ENCODE assay signal across 15 mouse cellular contexts in the genomic region with DNA sequence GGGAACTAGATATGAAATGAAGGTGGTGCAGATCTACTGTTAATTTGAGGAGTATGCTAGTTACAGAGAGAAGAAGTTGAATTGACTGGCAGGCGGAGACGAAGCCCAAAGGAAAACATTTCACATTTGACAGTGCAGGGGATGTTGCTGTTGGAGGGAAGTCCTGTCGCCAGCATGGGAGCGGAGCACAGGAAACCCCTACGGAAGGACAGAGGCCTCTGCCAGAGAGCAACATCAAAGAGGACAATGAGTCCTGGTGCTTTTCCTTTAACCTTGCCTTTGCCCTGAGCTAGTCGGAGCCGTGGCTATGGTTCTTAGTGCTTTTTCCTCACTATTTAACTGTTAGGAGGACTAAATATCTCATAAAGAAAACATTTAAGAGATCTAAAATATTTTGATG. TPM values are rescaled to one million over a fixed set of nuclear protein-coding genes. Genes with fewer than 3 reads are reported as not detected.
DNase-seq lines count a peak whose midpoint lies in the region; ATAC-seq and TF ChIP-seq lines count a peak whose summit lies in the region.
"Had no signal": no experiment of that assay in that cellular context is flagged by ENCODE, and none has a peak within 500 bp of the region (broad histone marks: within the 10 kb centered on the region; RNA-seq: fewer than 3 reads in every experiment).

No protein-coding gene starts in this region.

- H3K27ac ChIP-seq in heart, embryonic 11.5 days (ENCODE audit: low read depth, low read length) = no peak overlapping the region
- H3K27ac ChIP-seq in lung, embryonic 14.5 days (ENCODE audit: low read depth) = no peak overlapping the region
- no peak overlapping the region for H3K27ac ChIP-seq in midbrain, embryonic 13.5 days
- H3K27ac ChIP-seq: heart, embryonic 15.5 days; limb, embryonic 15.5 days had no signal

- TF ChIP-seq CTCF in lung, embryonic 14.5 days (IDR thresholded peaks at IDR 0.05; ENCODE audit: low read depth) = no peak

- H3K4me3 ChIP-seq in heart, embryonic 11.5 days (ENCODE audit: low read depth, low read length) = no peak overlapping the region
- H3K4me3 ChIP-seq in lung, embryonic 14.5 days (ENCODE audit: low read depth, low read length) = no peak overlapping the region
- H3K4me3 ChIP-seq in midbrain, embryonic 13.5 days (replicated peaks) = no peak overlapping the region
- H3K4me3 ChIP-seq: heart, embryonic 15.5 days; limb, embryonic 15.5 days; myocyte had no signal

- no peak for ATAC-seq in heart, embryonic 11.5 days (replicated peaks; ENCODE audit: insufficient number of reproducible peaks, low FRiP score, low TSS enrichment)
- no peak for ATAC-seq in lung, embryonic 14.5 days (ENCODE audit: insufficient read depth)
- no peak for ATAC-seq in midbrain, embryonic 13.5 days

- no peaks in the 10 kb centered on the region for H3K36me3 ChIP-seq in heart, embryonic 11.5 days (ENCODE audit: control insufficient read depth, insufficient read depth, low read length)
- no peaks in the 10 kb centered on the region for H3K36me3 ChIP-seq in lung, embryonic 14.5 days (ENCODE audit: insufficient read depth)
- no peaks in the 10 kb centered on the region for H3K36me3 ChIP-seq in midbrain, embryonic 13.5 days
- H3K36me3 ChIP-seq: heart, embryonic 15.5 days had no signal

- H3K4me1 ChIP-seq in heart, embryonic 11.5 days (ENCODE audit: control insufficient read depth, insufficient read depth, low read length) = no peaks in the 10 kb centered on the region; the same call in 1 of the 2 replicates
- no peaks in the 10 kb centered on the region for H3K4me1 ChIP-seq in lung, embryonic 14.5 days (ENCODE audit: insufficient read depth)
- H3K4me1 ChIP-seq in midbrain, embryonic 13.5 days (replicated peaks) = no peaks in the 10 kb centered on the region
- H3K4me1 ChIP-seq: limb, embryonic 15.5 days had no signal

- no peaks in the 10 kb centered on the region for H3K9me3 ChIP-seq in heart, embryonic 11.5 days (replicated peaks; ENCODE audit: control insufficient read depth, low read length)
- no peaks in the 10 kb centered on the region for H3K9me3 ChIP-seq in lung, embryonic 14.5 days (ENCODE audit: low read depth, low read length)
- H3K9me3 ChIP-seq in midbrain, embryonic 13.5 days = no peaks in the 10 kb centered on the region
- H3K9me3 ChIP-seq: heart, embryonic 15.5 days; limb, embryonic 15.5 days had no signal

- no peaks in the 10 kb centered on the region for H3K27me3 ChIP-seq in heart, embryonic 11.5 days (ENCODE audit: control insufficient read depth, insufficient read depth, low read length)
- no peaks in the 10 kb centered on the region for H3K27me3 ChIP-seq in lung, embryonic 14.5 days (ENCODE audit: insufficient read depth, low read length)
- H3K27me3 ChIP-seq in midbrain, embryonic 13.5 days = no peaks in the 10 kb centered on the region
- H3K27me3 ChIP-seq: heart, embryonic 15.5 days; limb, embryonic 15.5 days had no signal

- H3K4me2 ChIP-seq in heart, embryonic 11.5 days = no peak overlapping the region
- no peak overlapping the region for H3K4me2 ChIP-seq in lung, embryonic 14.5 days
- H3K4me2 ChIP-seq in midbrain, embryonic 13.5 days (replicated peaks) = no peak overlapping the region
- H3K4me2 ChIP-seq: heart, embryonic 15.5 days; limb, embryonic 15.5 days had no signal

- H3K9ac ChIP-seq in heart, embryonic 11.5 days (ENCODE audit: low read depth, low read length) = no peak overlapping the region
- H3K9ac ChIP-seq in lung, embryonic 14.5 days = no peak overlapping the region
- no peak overlapping the region for H3K9ac ChIP-seq in midbrain, embryonic 13.5 days (replicated peaks)
- H3K9ac ChIP-seq: heart, embryonic 15.5 days; limb, embryonic 15.5 days had no signal

- WGBS in heart, embryonic 11.5 days (ENCODE audit: insufficient replicate concordance) = 41% methylated on average over 7 of the region's 7 CpGs
- WGBS in lung, embryonic 14.5 days = 46% methylated on average over 7 of the region's 7 CpGs
- WGBS in midbrain, embryonic 13.5 days = 81% methylated on average over 7 of the region's 7 CpGs

- DNase-seq in heart, adult 8-10 months (ENCODE audit: low spot score) = peak; percentile 16
- peak; percentile 7 for DNase-seq in adrenal gland, postnatal 10 days
- DNase-seq in kidney, adult 8-10 months = peak; percentile 48 to 49
- peak; percentile 49 for DNase-seq in lung, embryonic 14.5 days
- no peak for DNase-seq in retina, embryonic 14.5 days (ENCODE audit: low spot score)
- DNase-seq in neural tube, embryonic 10.5 days (ENCODE audit: extremely low spot score, low spot score) = no peak
- DNase-seq: cerebellum, adult 11 months; layer of hippocampus, postnatal 36 days; spleen, adult 18-20 months; thymus, adult 18-20 months had no signal

RNA-seq across cellular contexts. Expression of a gene that starts 50.7 kb away (rescaled TPM):
- total RNA-seq in heart, adult 8-10 months (2022) = 10 to 100 TPM in 3 of 4 experiments, 1 to 10 TPM in 1; 9.3 to 12.4 (median 11.4) TPM
- polyA plus RNA-seq in heart, embryonic 11.5 days (2014; fragmentation: Nextera tagmentation; extraction: Ambion mirVana) = 9.8 and 11.8 TPM in 2 replicates
- 10 to 100 TPM; 14.4 to 14.9 TPM for total RNA-seq in adrenal gland, postnatal 10 days (2021)
- 20.2 and 21.9 TPM in 2 replicates for polyA plus RNA-seq in lung, embryonic 14.5 days (2014; fragmentation: Nextera tagmentation; extraction: Ambion mirVana)
- polyA plus RNA-seq in midbrain, embryonic 13.5 days (2015; fragmentation: Nextera tagmentation; extraction: Ambion mirVana) = 35.7 and 37.8 TPM in 2 replicates

Comparison
In these comparisons a context has a peak if more than half of its experiments do, and no peak if none do; other contexts are left out.
1. DNase-seq: peak in heart, adult 8-10 months (single experiment), adrenal gland, postnatal 10 days (single experiment), kidney, adult 8-10 months (2 of 2) and lung, embryonic 14.5 days (single experiment); none in retina, embryonic 14.5 days (single experiment) and neural tube, embryonic 10.5 days (single experiment).